8 mouse cellular contexts compared by ENCODE assay signal in genomic region chr19:4865147-4865546, GRCm38 (mm10). TPM values are rescaled to one million over a fixed set of nuclear protein-coding genes. Genes with fewer than 3 reads are reported as not detected.
DNase-seq lines count a peak whose midpoint lies in the region; ATAC-seq lines count a peak whose summit lies in the region.
"Had no signal": no experiment of that assay in that cellular context is flagged by ENCODE, and none has a peak within 500 bp of the region (broad histone marks: within the 10 kb centered on the region; RNA-seq: fewer than 3 reads in every experiment).

No protein-coding gene starts in this region.

- peak; percentile 24 for DNase-seq in ovary, postnatal 36 days (ENCODE audit: low spot score)
- DNase-seq in ovary, adult 18-20 months (ENCODE audit: low spot score) = no peak
- DNase-seq in embryonic facial prominence, embryonic 14.5 days (ENCODE audit: low spot score) = peak; percentile 61
- DNase-seq in midbrain, embryonic 14.5 days = peak; percentile 27
- DNase-seq in c-Kit-positive CD71-positive TER-119-positive erythroid progenitor cells, embryonic 14.5 days (ENCODE audit: low spot score) = no peak
- no peak for DNase-seq in left cerebral cortex, adult 8-10 months (ENCODE audit: low spot score in 2 of 2)

- WGBS in embryonic facial prominence, embryonic 14.5 days = 7% methylated on average over 17 of the region's 17 CpGs
- 9% methylated on average over 17 of the region's 17 CpGs for WGBS in kidney, embryonic 16.5 days
- WGBS in midbrain, embryonic 14.5 days = 9% methylated on average over 17 of the region's 17 CpGs

- H3K27me3 ChIP-seq in embryonic facial prominence, embryonic 14.5 days (replicated peaks; ENCODE audit: control insufficient read depth, insufficient read depth, low read length) = no peaks in the 10 kb centered on the region; the same call in 1 of the 2 replicates
- H3K27me3 ChIP-seq in kidney, embryonic 16.5 days (ENCODE audit: insufficient read depth, low read length) = no peaks in the 10 kb centered on the region
- H3K27me3 ChIP-seq in midbrain, embryonic 14.5 days (ENCODE audit: control insufficient read depth, insufficient read depth, low read length) = no peaks in the 10 kb centered on the region

- H3K4me2 ChIP-seq in embryonic facial prominence, embryonic 14.5 days (ENCODE audit: low read depth, low read length) = peak overlapping the region; percentile 39
- peak overlapping the region; percentile 40 for H3K4me2 ChIP-seq in kidney, embryonic 16.5 days (replicated peaks; ENCODE audit: low read depth, low read length)
- H3K4me2 ChIP-seq in midbrain, embryonic 14.5 days (ENCODE audit: low read length) = 0 out of 2 replicates have a peak overlapping the region, but pooled peaks have one; percentile 15

- H3K9ac ChIP-seq in embryonic facial prominence, embryonic 14.5 days (ENCODE audit: low read depth, low read length) = no peak overlapping the region
- peak overlapping the region; percentile 53; the same call in 1 of the 2 replicates for H3K9ac ChIP-seq in kidney, embryonic 16.5 days (replicated peaks; ENCODE audit: low read length)
- no peak overlapping the region for H3K9ac ChIP-seq in midbrain, embryonic 14.5 days (replicated peaks; ENCODE audit: low read length)

- H3K4me1 ChIP-seq in embryonic facial prominence, embryonic 14.5 days (ENCODE audit: control insufficient read depth, insufficient read depth, low read length) = 0 out of 2 replicates have a peak, but pooled peaks cover 7% of the 10 kb centered on the region
- 0 out of 2 replicates have a peak, but pooled peaks cover 6% of the 10 kb centered on the region for H3K4me1 ChIP-seq in kidney, embryonic 16.5 days (ENCODE audit: insufficient read depth, low read length)
- no peaks in the 10 kb centered on the region for H3K4me1 ChIP-seq in midbrain, embryonic 14.5 days (ENCODE audit: control insufficient read depth, insufficient read depth, low read length)

- no peak overlapping the region for H3K4me3 ChIP-seq in embryonic facial prominence, embryonic 14.5 days (ENCODE audit: low read depth, low read length)
- H3K4me3 ChIP-seq in kidney, embryonic 16.5 days (ENCODE audit: low read length) = no peak overlapping the region
- H3K4me3 ChIP-seq in midbrain, embryonic 14.5 days (replicated peaks; ENCODE audit: low read depth, low read length) = no peak overlapping the region
- H3K4me3 ChIP-seq: erythroblast, embryonic 14.5 days had no signal

- no peaks in the 10 kb centered on the region for H3K9me3 ChIP-seq in embryonic facial prominence, embryonic 14.5 days (ENCODE audit: control insufficient read depth, low read length)
- H3K9me3 ChIP-seq in kidney, embryonic 16.5 days (ENCODE audit: low read length) = no peaks in the 10 kb centered on the region
- no peaks in the 10 kb centered on the region for H3K9me3 ChIP-seq in midbrain, embryonic 14.5 days (ENCODE audit: control insufficient read depth, low read length)

- H3K36me3 ChIP-seq in embryonic facial prominence, embryonic 14.5 days (ENCODE audit: control insufficient read depth, insufficient read depth, low read length) = no peaks in the 10 kb centered on the region
- H3K36me3 ChIP-seq in kidney, embryonic 16.5 days (ENCODE audit: insufficient read depth, low read length) = no peaks in the 10 kb centered on the region
- H3K36me3 ChIP-seq in midbrain, embryonic 14.5 days (ENCODE audit: control insufficient read depth, insufficient read depth, low read length) = peaks cover 14% of the 10 kb centered on the region

- no peak for ATAC-seq in embryonic facial prominence, embryonic 14.5 days (ENCODE audit: low read depth)
- ATAC-seq in kidney, embryonic 16.5 days (ENCODE audit: low FRiP score, low TSS enrichment) = no peak
- ATAC-seq in midbrain, embryonic 14.5 days (ENCODE audit: low FRiP score, low TSS enrichment) = no peak

- H3K27ac ChIP-seq in embryonic facial prominence, embryonic 14.5 days (replicated peaks; ENCODE audit: low read depth, low read length) = no peak overlapping the region
- no peak overlapping the region for H3K27ac ChIP-seq in kidney, embryonic 16.5 days (ENCODE audit: low read length)
- no peak overlapping the region for H3K27ac ChIP-seq in midbrain, embryonic 14.5 days (replicated peaks; ENCODE audit: low read depth, low read length)

RNA-seq across cellular contexts. Expression of gene Ctsf, which starts 10.2 kb away (rescaled TPM):
- 44.1 and 50.4 TPM in 2 replicates for polyA plus RNA-seq in embryonic facial prominence, embryonic 14.5 days (2014; fragmentation: Nextera tagmentation; extraction: Ambion mirVana)
- polyA plus RNA-seq in kidney, embryonic 16.5 days (2015; fragmentation: Nextera tagmentation; extraction: Ambion mirVana) = 66.6 and 76.7 TPM in 2 replicates
- polyA plus RNA-seq in midbrain, embryonic 14.5 days (2014; fragmentation: Nextera tagmentation; extraction: Ambion mirVana) = 57.3 and 63.7 TPM in 2 replicates
- total RNA-seq in left cerebral cortex, adult 8-10 months (2022) = 100 to 1,000 TPM; 107 to 126 (median 122) TPM

RNA-seq across cellular contexts. Expression of gene Actn3, which starts 12.6 kb away (rescaled TPM):
- 21.4 TPM in 2 replicates for polyA plus RNA-seq in embryonic facial prominence, embryonic 14.5 days (2014; fragmentation: Nextera tagmentation; extraction: Ambion mirVana)
- polyA plus RNA-seq in kidney, embryonic 16.5 days (2015; fragmentation: Nextera tagmentation; extraction: Ambion mirVana) = 9.4 and 11.0 TPM in 2 replicates
- polyA plus RNA-seq in midbrain, embryonic 14.5 days (2014; fragmentation: Nextera tagmentation; extraction: Ambion mirVana) = 2.1 and 3.1 TPM in 2 replicates
- total RNA-seq in left cerebral cortex, adult 8-10 months (2022) = 1 to 10 TPM; 1.2 to 5.7 (median 3.2) TPM

RNA-seq across cellular contexts. Expression of gene Zdhhc24, which starts 13.3 kb away (rescaled TPM):
- polyA plus RNA-seq in embryonic facial prominence, embryonic 14.5 days (2014; fragmentation: Nextera tagmentation; extraction: Ambion mirVana) = 8.6 and 11.6 TPM in 2 replicates
- polyA plus RNA-seq in kidney, embryonic 16.5 days (2015; fragmentation: Nextera tagmentation; extraction: Ambion mirVana) = 14.2 and 15.3 TPM in 2 replicates
- polyA plus RNA-seq in midbrain, embryonic 14.5 days (2014; fragmentation: Nextera tagmentation; extraction: Ambion mirVana) = 18.2 and 19.4 TPM in 2 replicates
- total RNA-seq in left cerebral cortex, adult 8-10 months (2022) = 10 to 100 TPM; 22.4 to 30.1 (median 23.7) TPM

RNA-seq across cellular contexts. Expression of gene Ccdc87, which starts 26.0 kb away (rescaled TPM):
- polyA plus RNA-seq in embryonic facial prominence, embryonic 14.5 days (2014; fragmentation: Nextera tagmentation; extraction: Ambion mirVana) = 0.54 and 0.64 TPM in 2 replicates
- polyA plus RNA-seq in kidney, embryonic 16.5 days (2015; fragmentation: Nextera tagmentation; extraction: Ambion mirVana) = not detected in 2 replicates
- 0.49 and 0.63 TPM in 2 replicates for polyA plus RNA-seq in midbrain, embryonic 14.5 days (2014; fragmentation: Nextera tagmentation; extraction: Ambion mirVana)
- total RNA-seq in left cerebral cortex, adult 8-10 months (2022) = 1 to 10 TPM; 2.3 to 3.1 (median 2.6) TPM

RNA-seq across cellular contexts. Expression of gene Ccs, which starts 26.0 kb away (rescaled TPM):
- 48.3 and 54.1 TPM in 2 replicates for polyA plus RNA-seq in embryonic facial prominence, embryonic 14.5 days (2014; fragmentation: Nextera tagmentation; extraction: Ambion mirVana)
- 73.0 and 82.1 TPM in 2 replicates for polyA plus RNA-seq in kidney, embryonic 16.5 days (2015; fragmentation: Nextera tagmentation; extraction: Ambion mirVana)
- 36.5 and 41.4 TPM in 2 replicates for polyA plus RNA-seq in midbrain, embryonic 14.5 days (2014; fragmentation: Nextera tagmentation; extraction: Ambion mirVana)
- 10 to 100 TPM; 30.1 to 35.8 (median 33.5) TPM for total RNA-seq in left cerebral cortex, adult 8-10 months (2022)

Comparison
In these comparisons a context has a peak if more than half of its experiments do, and no peak if none do; other contexts are left out.
1. DNase-seq: peak in ovary, postnatal 36 days (single experiment), embryonic facial prominence, embryonic 14.5 days (single experiment) and midbrain, embryonic 14.5 days (single experiment); none in ovary, adult 18-20 months (single experiment), c-Kit-positive CD71-positive TER-119-positive erythroid progenitor cells, embryonic 14.5 days (single experiment) and left cerebral cortex, adult 8-10 months (0 of 2).
2. Peak in every context shown above with its lines, with median percentiles within 50 percentile points of each other: H3K4me2 ChIP-seq.